Mouse (Mus musculus) adipocyte (in vitro differentiated cells): ENCODE measurements at regions not wholly inside any gene's neighbourhood (a gene's known extent, or its start where the extent isn't known, plus 50 kb on each side); places are given as distances from the start of the nearest gene placed in this dataset.
"Not testable (repeated sequence)": the region's sequence is repeated elsewhere in the genome, so short reads cannot be mapped to it uniquely, and the experiment has no call there.

Experiments
- DNase-seq: peaks from one replicate; pipeline ENCODE4 v3.0.0-alpha.2; 2016; ENCODE audit warnings: low spot score

DNA sequence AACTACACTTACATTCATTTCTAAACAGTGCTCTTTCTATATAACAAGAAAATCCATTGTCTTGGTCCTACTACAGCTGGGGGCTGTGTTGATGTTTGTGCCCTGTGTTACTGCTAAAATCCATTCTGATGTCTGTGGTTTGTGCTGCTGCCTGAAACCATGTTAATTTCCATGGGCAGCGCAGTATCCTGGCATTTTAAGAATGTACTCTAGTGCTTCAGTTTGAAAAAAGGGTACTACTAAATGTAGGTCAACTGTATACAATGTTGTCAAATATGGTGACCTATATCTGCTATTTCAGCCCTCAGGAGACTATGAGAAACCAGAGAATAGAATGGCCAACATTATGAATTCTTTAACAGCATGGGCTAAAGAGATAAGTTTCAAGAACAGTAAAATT is 1052.2 kb downstream of the Hace1 start:
- DNase-seq: no peak

GRCm38 (mm10) chr10:46663041-46663440 is 1085.4 kb downstream of the Hace1 start:
- no peak for DNase-seq

- not testable (repeated sequence) for DNase-seq
Measured at GRCm38 (mm10) chr10:46689823-46690372, 1112.3 kb downstream of the Hace1 start.

DNA sequence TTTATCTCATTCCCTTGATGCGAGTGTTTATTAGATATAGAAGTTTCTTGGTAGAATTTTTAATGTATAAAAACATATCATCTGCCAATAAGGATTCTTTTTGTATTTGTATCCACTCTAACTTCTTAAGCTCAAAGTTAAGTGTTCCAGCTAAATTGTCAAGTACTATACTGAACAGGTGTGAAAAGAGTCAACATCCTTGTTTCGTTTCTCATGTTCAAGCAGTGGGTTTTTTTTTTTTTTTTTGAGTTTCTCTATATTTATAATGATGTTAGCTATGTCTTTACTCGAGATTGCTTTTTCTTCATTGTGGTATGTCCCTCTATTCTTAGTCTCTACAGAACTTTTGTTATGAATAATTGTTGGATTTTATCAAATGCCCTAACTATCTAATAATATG is 1115.0 kb downstream of the Hace1 start:
- DNase-seq: no peak

GRCm38 (mm10) chr10:46697363-46698246 is 1120.0 kb downstream of the Hace1 start:
- DNase-seq: peak; percentile 73

GRCm38 (mm10) chr10:46701221-46701620 is 1123.6 kb downstream of the Hace1 start:
- no peak for DNase-seq

DNA sequence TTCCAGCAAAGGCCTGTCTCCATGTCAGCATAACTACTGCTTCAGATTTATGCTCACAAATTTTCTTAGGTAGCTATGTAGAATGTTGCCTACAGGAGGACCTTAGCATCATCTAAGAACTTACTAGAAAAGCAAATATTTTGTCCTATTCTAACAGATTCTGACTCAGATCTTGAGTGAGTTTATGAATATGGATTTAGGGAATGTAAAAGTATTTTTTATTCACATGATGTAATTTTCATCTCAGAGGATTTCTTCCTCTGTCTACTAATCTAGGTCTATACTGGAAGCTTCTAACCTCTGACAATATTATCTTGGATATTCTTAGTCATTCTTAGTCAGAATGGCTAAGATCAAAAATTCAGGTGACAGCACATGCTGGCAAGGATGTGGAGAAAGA is 1130.4 kb downstream of the Hace1 start:
- DNase-seq: not testable (repeated sequence)

- DNase-seq: no peak
Measured at GRCm38 (mm10) chr10:46712690-46713089, 1135.1 kb downstream of the Hace1 start.

DNA sequence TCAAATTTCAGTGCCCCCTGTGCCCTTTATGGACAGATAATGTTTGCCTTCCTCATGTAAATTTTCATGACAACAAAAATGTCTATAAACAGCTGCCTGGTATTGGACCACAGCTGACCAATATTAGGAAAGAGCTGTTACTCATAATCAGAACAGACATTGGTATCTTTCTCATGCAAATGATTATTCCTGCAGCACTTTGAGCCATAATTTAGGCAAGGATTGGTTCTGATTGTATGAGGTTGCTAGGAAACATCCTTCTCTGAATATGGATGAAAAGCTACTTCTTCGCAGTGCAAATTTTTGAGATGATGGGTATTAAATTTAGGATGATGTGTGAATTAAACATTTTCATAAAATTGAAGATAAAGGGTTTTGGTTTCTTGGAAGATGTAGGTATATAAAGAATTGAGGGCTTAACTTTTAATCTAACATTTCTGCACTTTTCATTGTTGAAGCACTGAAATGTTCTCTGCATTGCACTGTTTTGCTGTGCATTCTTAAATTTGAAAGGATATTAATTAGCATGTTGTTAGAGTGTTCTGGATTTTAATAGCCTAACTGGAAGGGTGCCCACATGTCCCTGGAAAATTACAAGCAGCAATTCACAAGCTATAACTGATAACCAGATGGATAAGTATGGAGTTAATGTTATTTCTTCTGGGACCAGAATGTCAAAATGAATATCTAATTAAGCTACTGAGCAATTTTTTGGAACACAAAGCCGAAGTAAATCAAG is 1140.9 kb downstream of the Hace1 start:
- DNase-seq: no peak

GRCm38 (mm10) chr10:46719088-46719469 is 1141.5 kb downstream of the Hace1 start:
- DNase-seq: no peak

DNA sequence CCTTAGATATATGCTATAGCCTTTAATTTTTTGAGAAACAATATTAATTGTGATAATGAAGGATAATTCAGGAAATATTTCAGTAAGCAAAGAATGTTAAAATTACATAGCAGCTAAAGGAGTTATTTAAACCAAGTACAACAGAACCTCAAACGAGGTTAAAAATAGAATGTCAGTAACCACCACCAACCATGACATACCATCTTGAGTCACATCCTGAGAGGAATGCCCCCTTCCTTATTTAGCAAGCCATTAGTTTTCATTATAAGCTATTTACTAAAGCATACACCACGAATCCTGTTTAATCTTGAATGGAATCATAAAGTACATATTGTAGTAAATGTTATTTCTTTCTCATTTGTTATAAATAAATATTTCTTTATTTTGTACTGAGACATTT is 1146.0 kb downstream of the Hace1 start:
- no peak for DNase-seq

DNA sequence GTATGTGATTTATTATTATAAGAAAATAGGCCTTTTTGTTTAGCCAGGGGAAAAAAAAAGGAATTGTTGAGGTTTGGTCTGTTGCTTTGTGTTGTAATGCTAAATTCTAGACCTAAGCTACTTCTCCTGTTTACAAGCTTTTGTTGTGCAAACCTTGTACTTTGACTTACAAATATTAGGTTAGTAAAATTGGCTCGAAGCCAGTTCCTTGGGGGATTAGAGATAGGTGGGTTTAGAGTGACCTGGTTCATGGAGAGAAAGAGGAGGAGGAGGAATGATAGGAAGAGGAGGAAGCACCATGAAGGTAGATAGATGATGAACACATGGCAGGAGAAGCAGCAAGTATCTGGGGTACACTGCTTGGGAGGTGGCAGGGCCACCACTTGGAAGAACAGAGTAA is 1153.0 kb downstream of the Hace1 start:
- DNase-seq: no peak

GRCm38 (mm10) chr10:46733760-46734265 is 1156.2 kb downstream of the Hace1 start:
- no peak for DNase-seq

DNA sequence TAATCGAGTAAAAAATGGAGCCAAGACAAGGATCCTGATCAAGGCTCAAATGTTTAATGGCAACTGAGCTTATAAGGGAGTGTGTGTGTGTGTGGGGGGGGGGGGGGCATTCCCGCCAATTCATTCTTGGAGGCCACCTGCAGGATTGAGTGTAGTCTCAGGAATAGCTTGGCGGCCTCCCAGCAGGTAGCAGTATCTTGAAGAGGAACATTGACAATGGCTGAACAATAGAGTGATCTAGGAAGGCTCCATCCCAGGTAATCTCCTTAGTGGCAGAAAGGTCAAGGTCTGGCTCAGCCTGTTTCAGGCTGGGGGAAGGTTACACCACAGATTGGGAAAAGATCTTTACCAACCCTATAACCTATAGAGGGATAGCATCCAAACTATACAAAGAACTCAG is 1163.5 kb downstream of the Hace1 start:
- DNase-seq: no peak

DNA sequence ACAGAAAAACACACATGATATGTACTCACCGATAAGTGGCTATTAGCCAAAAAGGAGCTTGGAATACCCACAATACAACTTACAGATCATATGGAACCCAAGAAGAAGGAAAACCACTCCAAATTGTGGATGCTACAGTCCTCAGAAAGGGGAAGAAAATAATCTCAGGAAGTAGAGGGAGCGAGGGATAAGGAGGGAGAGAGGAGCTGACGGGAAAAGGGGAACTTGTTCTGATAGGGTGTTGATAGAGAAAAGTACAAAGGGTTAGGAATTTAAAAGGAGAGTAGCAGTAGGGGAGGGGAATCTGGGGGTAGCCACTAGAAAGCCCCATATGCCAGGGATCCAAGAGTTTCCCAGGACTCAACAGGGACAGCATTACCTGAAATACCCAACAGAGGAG is 1164.5 kb downstream of the Hace1 start:
- DNase-seq: no peak

DNA sequence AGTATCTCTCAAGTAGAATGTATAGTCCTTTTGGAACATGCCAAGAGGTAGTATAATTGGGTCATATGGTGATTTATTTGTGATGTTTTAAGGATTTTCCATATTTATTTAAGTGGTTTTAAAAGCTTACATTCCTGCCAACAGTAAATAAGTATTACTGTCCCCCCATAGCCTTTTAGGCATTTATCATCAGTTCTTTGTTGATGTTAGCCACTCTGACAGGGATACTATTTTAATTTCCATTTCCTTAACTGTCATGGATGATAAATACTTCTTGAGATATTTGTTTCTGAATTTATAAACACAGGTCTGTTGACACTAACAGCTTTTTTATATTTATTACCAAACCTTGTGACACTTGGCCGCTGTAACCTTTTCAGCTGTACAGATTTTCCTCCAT is 1183.3 kb downstream of the Hace1 start:
- DNase-seq: no peak

- no peak for DNase-seq
Measured at GRCm38 (mm10) chr10:46778729-46779128, 1201.1 kb downstream of the Hace1 start.

GRCm38 (mm10) chr10:46785723-46786122 is 1208.1 kb downstream of the Hace1 start:
- DNase-seq: not testable (repeated sequence)

GRCm38 (mm10) chr10:46814271-46814670 is 1236.6 kb downstream of the Hace1 start:
- no peak for DNase-seq

GRCm38 (mm10) chr10:46819133-46819532 is 1241.5 kb downstream of the Hace1 start:
- no peak for DNase-seq

- no peak for DNase-seq
Measured at GRCm38 (mm10) chr10:46819965-46820364, 1242.3 kb downstream of the Hace1 start.

GRCm38 (mm10) chr10:46823837-46824236 is 1246.2 kb downstream of the Hace1 start:
- DNase-seq: no peak

DNA sequence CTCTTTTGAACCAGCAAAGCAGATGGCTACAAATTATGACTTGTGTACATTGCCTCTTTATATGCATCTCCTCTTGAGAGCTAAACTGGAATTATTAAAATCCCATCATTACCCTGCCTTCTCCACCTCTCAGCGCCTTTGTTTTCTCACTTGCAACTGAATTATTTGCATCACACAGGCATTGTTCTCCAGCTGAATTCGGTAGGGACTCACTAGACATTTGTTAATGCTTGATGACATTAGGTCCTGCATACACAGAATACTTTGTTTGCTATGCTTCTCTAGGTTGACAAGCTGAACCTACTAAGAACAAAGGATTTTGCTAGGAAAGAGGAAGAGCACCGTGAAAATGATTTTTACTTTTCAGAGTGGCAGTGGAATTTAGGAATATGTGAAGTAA is 1248.4 kb downstream of the Hace1 start:
- DNase-seq: no peak
